Mouse (Mus musculus) lung, adult 18-20 months (tissue): ENCODE measurements around the gene Ralgps1.
"Not testable (repeated sequence)": the region's sequence is repeated elsewhere in the genome, so short reads cannot be mapped to it uniquely, and the experiment has no call there.

Source experiments
- DNase-seq, 2 experiments: peaks; one replicate each; pipeline ENCODE4 v3.0.0; 2022; ENCODE audit warnings: mixed read lengths in 2 of 2

Ralgps1 gene

GRCm38 (mm10) chr2:33233856-33234255 is 137.4 kb downstream of the Ralgps1 start:
- DNase-seq, result no peak

GRCm38 (mm10) chr2:33232782-33233570 is 138.3 kb downstream of the Ralgps1 start:
- DNase-seq, result no peak

GRCm38 (mm10) chr2:33231788-33232187 is 139.5 kb downstream of the Ralgps1 start:
- no peak for DNase-seq

GRCm38 (mm10) chr2:33230701-33231100 is 140.6 kb downstream of the Ralgps1 start:
- DNase-seq, result no peak

- no peak for DNase-seq
Observed at GRCm38 (mm10) chr2:33228551-33228950, 142.7 kb downstream of the Ralgps1 start.

- DNase-seq, result no peak
Observed at GRCm38 (mm10) chr2:33228077-33228476, 143.2 kb downstream of the Ralgps1 start.

GRCm38 (mm10) chr2:33225921-33226320 is 145.4 kb downstream of the Ralgps1 start:
- no peak for DNase-seq

- no peak for DNase-seq
Observed at GRCm38 (mm10) chr2:33223656-33224358, 147.5 kb downstream of the Ralgps1 start.

- DNase-seq, result no peak
Observed at GRCm38 (mm10) chr2:33222480-33222879, 148.8 kb downstream of the Ralgps1 start.

- no peak for DNase-seq
Observed at GRCm38 (mm10) chr2:33221339-33221900, 149.9 kb downstream of the Ralgps1 start.

- no peak for DNase-seq
Observed at GRCm38 (mm10) chr2:33220674-33221338, 150.5 kb downstream of the Ralgps1 start.

- DNase-seq, result no peak
Observed at GRCm38 (mm10) chr2:33220246-33220645, 151.0 kb downstream of the Ralgps1 start.

GRCm38 (mm10) chr2:33219637-33220036 is 151.6 kb downstream of the Ralgps1 start:
- no peak for DNase-seq

- no peak for DNase-seq
Observed at GRCm38 (mm10) chr2:33218903-33219625, 152.2 kb downstream of the Ralgps1 start.

GRCm38 (mm10) chr2:33217425-33217794 is 153.9 kb downstream of the Ralgps1 start:
- DNase-seq, result no peak

GRCm38 (mm10) chr2:33216645-33217424 is 154.5 kb downstream of the Ralgps1 start:
- DNase-seq, result no peak

- DNase-seq, result peak; percentile 89 to 92
Observed at GRCm38 (mm10) chr2:33215700-33216509, 155.4 kb downstream of the Ralgps1 start, which contains the start of gene Angptl2. Angptl2 (plus strand) TSS chr2:33216069.

GRCm38 (mm10) chr2:33215177-33215699 is 156.0 kb downstream of the Ralgps1 start:
- DNase-seq, result no peak

GRCm38 (mm10) chr2:33211263-33211662 is 160.0 kb downstream of the Ralgps1 start:
- not testable (repeated sequence) for DNase-seq

GRCm38 (mm10) chr2:33210841-33211240 is 160.4 kb downstream of the Ralgps1 start:
- DNase-seq, result no peak
